Mouse (Mus musculus) erythroblast, embryonic 14.5 days (primary cell): ENCODE measurements around the gene Inpp4b.

Experiments
- GATA1 ChIP-seq: IDR thresholded peaks from 2 replicates; pipeline ENCODE4 v1.6.1; 2012; ENCODE audit warnings: low read length, inconsistent platforms, mixed read lengths
- TAL1 ChIP-seq: IDR thresholded peaks from 3 replicates; pipeline ENCODE4 v1.6.1; 2012; ENCODE audit warnings: low read length, inconsistent platforms, mixed read lengths

DNA sequence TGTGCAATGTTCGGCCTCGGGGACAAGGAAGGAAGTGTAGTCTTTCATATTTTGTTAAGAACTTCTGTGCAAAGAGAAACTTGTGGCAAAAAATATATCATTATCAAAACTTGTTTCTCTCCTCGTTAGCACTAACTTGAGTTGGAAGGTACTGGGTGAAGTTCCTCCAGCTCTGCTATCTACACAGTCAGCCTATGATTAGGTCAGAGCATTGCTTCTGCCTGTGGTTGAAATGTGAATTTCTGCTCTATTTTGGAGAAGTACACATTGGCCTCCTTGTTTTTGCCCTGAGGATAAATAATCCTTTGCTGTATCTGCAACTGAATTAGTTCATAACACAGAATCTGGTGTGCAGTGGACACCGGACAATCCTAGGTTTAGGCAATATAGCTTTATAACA lies 431.7 kb downstream of the Inpp4b start:
- TF ChIP-seq GATA1 (no peak), TAL1 (no peak)
